Mouse (Mus musculus) liver, embryonic 15.5 days (tissue): ENCODE results near the gene Rundc3a. TPM values are rescaled to one million over a fixed set of nuclear protein-coding genes. Genes with fewer than 3 reads are reported as not detected.
A peak's percentile ranks its signal among the peaks of the same experiment; 100 is the strongest.

Experiments used
- ATAC-seq: fragments of 200-750 bp; cut with Nextera tagmentation; 2 replicates; pipeline ENCODE4 v1.8.0; 2017; ENCODE audit warnings: moderate number of reproducible peaks, mild to moderate bottlenecking, moderate library complexity; ENCODE audit not compliant: insufficient read depth
- H3K27ac ChIP-seq: fragments of 300-500 bp; sonication (generic); replicated peaks from 2 replicates; pipeline ENCODE4 v1.5.1; 2015; ENCODE audit warnings: mild to moderate bottlenecking, inconsistent platforms
- H3K27me3 ChIP-seq: fragments of 300-500 bp; sonication (generic); 2 replicates; pipeline ENCODE4 v1.6.1; 2015; ENCODE audit warnings: mild to moderate bottlenecking, inconsistent platforms
- H3K36me3 ChIP-seq: fragments of 300-500 bp; sonication (generic); replicated peaks from 2 replicates; pipeline ENCODE4 v1.6.1; 2015; ENCODE audit warnings: moderate library complexity, mild to moderate bottlenecking, inconsistent platforms
- H3K4me1 ChIP-seq: fragments of 300-500 bp; sonication (generic); replicated peaks from 2 replicates; pipeline ENCODE4 v1.6.1; 2015; ENCODE audit warnings: inconsistent platforms
- H3K4me2 ChIP-seq: fragments of 300-500 bp; sonication (generic); 2 replicates; pipeline ENCODE4 v1.6.1; 2015; ENCODE audit warnings: moderate library complexity, mild to moderate bottlenecking, inconsistent platforms
- H3K4me3 ChIP-seq: fragments of 300-500 bp; sonication (generic); replicated peaks from 2 replicates; pipeline ENCODE4 v1.5.1; 2015; ENCODE audit warnings: mild to moderate bottlenecking, inconsistent platforms
- H3K9ac ChIP-seq: fragments of 300-500 bp; sonication (generic); 2 replicates; pipeline ENCODE4 v1.6.1; 2015; ENCODE audit warnings: moderate library complexity, mild to moderate bottlenecking, inconsistent platforms
- H3K9me3 ChIP-seq: fragments of 300-500 bp; sonication (generic); replicated peaks from 2 replicates; pipeline ENCODE4 v1.6.1; 2016; ENCODE audit warnings: inconsistent platforms
- WGBS: fragments of 180-500 bp; shearing (Covaris S2); methylation state at CpG from one replicate; pipeline ENCODE4 v1.1.7; 2015; ENCODE audit warnings: mixed read lengths; ENCODE audit not compliant: insufficient replicate concordance; 5-methylcytosine and 5-hydroxymethylcytosine counted together
- polyA plus RNA-seq: library from polyadenylated mRNA; unstranded; fragments of >200 nt; fragmentation: Nextera tagmentation; extraction: Ambion mirVana; gene quantifications from 2 replicates; pipeline ENCODE4 v1.2.1, GENCODE M21; 2015

Rundc3a gene
- polyA plus RNA-seq, 1 experiment from 2014 or later = 2.2 TPM

GRCm38 (mm10) chr11:102393719-102394420, 667 bp downstream of the Rundc3a start:
- ATAC-seq = no peak
- no peaks in the 10 kb centered on the region for H3K36me3 ChIP-seq
- H3K9ac ChIP-seq = peak overlapping the region; percentile 30; the same call in 1 of the 2 replicates
- peak overlapping the region; percentile 48 for H3K4me3 ChIP-seq
- H3K27ac ChIP-seq = no peak overlapping the region
- peaks cover 34% of the 10 kb centered on the region for H3K4me1 ChIP-seq
- peaks cover 93% of the 10 kb centered on the region for H3K27me3 ChIP-seq
- 9% methylated on average over 17 of the region's 17 CpGs for WGBS
- no peaks in the 10 kb centered on the region for H3K9me3 ChIP-seq
- H3K4me2 ChIP-seq = peak overlapping the region; percentile 75

- H3K27me3 ChIP-seq = peaks cover 97% of the 10 kb centered on the region
- ATAC-seq = no peak
- H3K9me3 ChIP-seq = no peaks in the 10 kb centered on the region
- WGBS = 69% methylated on average over 9 of the region's 9 CpGs
- no peak overlapping the region for H3K9ac ChIP-seq
- H3K27ac ChIP-seq = no peak overlapping the region
- H3K4me2 ChIP-seq = no peak overlapping the region
- H3K4me1 ChIP-seq = peaks cover 41% of the 10 kb centered on the region
- H3K4me3 ChIP-seq = no peak overlapping the region
- H3K36me3 ChIP-seq = no peaks in the 10 kb centered on the region
Measured at GRCm38 (mm10) chr11:102394421-102395124, 1.4 kb downstream of the Rundc3a start.

GRCm38 (mm10) chr11:102395250-102395649, 2.0 kb downstream of the Rundc3a start:
- Histone ChIP-seq H3K4me1 (peaks cover 44% of the 10 kb centered on the region), H3K27me3 (peaks cover 100% of the 10 kb centered on the region), H3K9ac (no peak overlapping the region), H3K9me3 (no peaks in the 10 kb centered on the region), H3K4me2 (no peak overlapping the region), H3K27ac (no peak overlapping the region), H3K4me3 (no peak overlapping the region), H3K36me3 (no peaks in the 10 kb centered on the region)
- ATAC-seq = no peak
- WGBS = 13% methylated on average over 5 of the region's 5 CpGs

- no peak overlapping the region for H3K9ac ChIP-seq
- peaks cover 54% of the 10 kb centered on the region for H3K4me1 ChIP-seq
- WGBS = 50% methylated on average over 6 of the region's 6 CpGs
- no peaks in the 10 kb centered on the region for H3K9me3 ChIP-seq
- H3K36me3 ChIP-seq = no peaks in the 10 kb centered on the region
- H3K4me2 ChIP-seq = no peak overlapping the region
- no peak overlapping the region for H3K4me3 ChIP-seq
- no peak for ATAC-seq
- peaks cover 100% of the 10 kb centered on the region for H3K27me3 ChIP-seq
- no peak overlapping the region for H3K27ac ChIP-seq
Measured at GRCm38 (mm10) chr11:102396263-102396662, 3.1 kb downstream of the Rundc3a start.

GRCm38 (mm10) chr11:102396671-102397141, 3.5 kb downstream of the Rundc3a start:
- H3K27me3 ChIP-seq = peaks cover 100% of the 10 kb centered on the region
- no peak overlapping the region for H3K9ac ChIP-seq
- 69% methylated on average over 7 of the region's 7 CpGs for WGBS
- H3K4me1 ChIP-seq = peaks cover 58% of the 10 kb centered on the region
- H3K36me3 ChIP-seq = peaks cover 3% of the 10 kb centered on the region; the same call in 1 of the 2 replicates
- H3K4me3 ChIP-seq = no peak overlapping the region
- H3K4me2 ChIP-seq = no peak overlapping the region
- H3K27ac ChIP-seq = no peak overlapping the region
- ATAC-seq = no peak
- no peaks in the 10 kb centered on the region for H3K9me3 ChIP-seq

- H3K27me3 ChIP-seq = peaks cover 95% of the 10 kb centered on the region
- ATAC-seq = no peak
- no peak overlapping the region for H3K4me2 ChIP-seq
- peaks cover 51% of the 10 kb centered on the region for H3K4me1 ChIP-seq
- H3K4me3 ChIP-seq = no peak overlapping the region
- H3K9ac ChIP-seq = no peak overlapping the region
- H3K9me3 ChIP-seq = no peaks in the 10 kb centered on the region
- H3K27ac ChIP-seq = no peak overlapping the region
- peaks cover 18% of the 10 kb centered on the region for H3K36me3 ChIP-seq
- 75% methylated on average over 20 of the region's 20 CpGs for WGBS
Measured at GRCm38 (mm10) chr11:102398007-102398825, 5.0 kb downstream of the Rundc3a start.

GRCm38 (mm10) chr11:102399107-102399506, 5.9 kb downstream of the Rundc3a start:
- H3K4me3 ChIP-seq = peak overlapping the region; percentile 43
- no peaks in the 10 kb centered on the region for H3K9me3 ChIP-seq
- peaks cover 87% of the 10 kb centered on the region for H3K27me3 ChIP-seq
- peak overlapping the region; percentile 60 for H3K4me2 ChIP-seq
- H3K4me1 ChIP-seq = peaks cover 46% of the 10 kb centered on the region
- WGBS = 18% methylated on average over 15 of the region's 15 CpGs
- no peak overlapping the region for H3K9ac ChIP-seq
- ATAC-seq = no peak
- H3K36me3 ChIP-seq = peaks cover 27% of the 10 kb centered on the region
- H3K27ac ChIP-seq = no peak overlapping the region

- no peak for ATAC-seq
- WGBS = 5% methylated on average over 34 of the region's 34 CpGs
- Histone ChIP-seq H3K27me3 (peaks cover 81% of the 10 kb centered on the region), H3K27ac (no peak overlapping the region), H3K4me3 (peak overlapping the region; percentile 43), H3K4me2 (peak overlapping the region; percentile 60), H3K36me3 (peaks cover 32% of the 10 kb centered on the region), H3K9me3 (no peaks in the 10 kb centered on the region), H3K9ac (0 out of 2 replicates have a peak overlapping the region, but pooled peaks have one; percentile 45), H3K4me1 (peaks cover 47% of the 10 kb centered on the region)
Measured at GRCm38 (mm10) chr11:102399610-102400072, 6.4 kb downstream of the Rundc3a start.

- ATAC-seq = no peak
- Histone ChIP-seq H3K36me3 (peaks cover 42% of the 10 kb centered on the region), H3K9ac (no peak overlapping the region; the same call in 1 of the 2 replicates), H3K9me3 (no peaks in the 10 kb centered on the region), H3K4me1 (peaks cover 54% of the 10 kb centered on the region), H3K27ac (no peak overlapping the region), H3K4me2 (no peak overlapping the region), H3K4me3 (no peak overlapping the region), H3K27me3 (peaks cover 72% of the 10 kb centered on the region)
- WGBS = 24% methylated on average over 12 of the region's 12 CpGs
Measured at GRCm38 (mm10) chr11:102400513-102401084, 7.4 kb downstream of the Rundc3a start.

GRCm38 (mm10) chr11:102401898-102402500, 8.8 kb downstream of the Rundc3a start:
- ATAC-seq = no peak
- WGBS = 64% methylated on average over 12 of the region's 12 CpGs
- Histone ChIP-seq H3K4me3 (no peak overlapping the region), H3K27ac (no peak overlapping the region), H3K4me1 (peaks cover 65% of the 10 kb centered on the region), H3K27me3 (peaks cover 58% of the 10 kb centered on the region), H3K9ac (no peak overlapping the region), H3K9me3 (no peaks in the 10 kb centered on the region), H3K4me2 (no peak overlapping the region), H3K36me3 (peaks cover 51% of the 10 kb centered on the region)
